Mouse (Mus musculus) neural tube, embryonic 12.5 days (tissue): Measurements from ENCODE around the gene Bri3. TPM values are rescaled to one million over a fixed set of nuclear protein-coding genes. Genes with fewer than 3 reads are reported as not detected.

Source experiments
- ATAC-seq: fragments of 200-750 bp; cut with Nextera tagmentation; 2 replicates; pipeline ENCODE4 v1.8.0; 2017; ENCODE audit warnings: low read depth, mild to moderate bottlenecking, moderate TSS enrichment, moderate library complexity; ENCODE audit not compliant: low FRiP score
- H3K27ac ChIP-seq: fragments of 300-500 bp; sonication (generic); 2 replicates; pipeline ENCODE4 v1.5.1; 2016
- H3K27me3 ChIP-seq: fragments of 300-500 bp; sonication (generic); replicated peaks from 2 replicates; pipeline ENCODE4 v1.6.1; 2016; ENCODE audit warnings: mild to moderate bottlenecking
- H3K36me3 ChIP-seq: fragments of 300-500 bp; sonication (generic); 2 replicates; pipeline ENCODE4 v1.6.1; 2016; ENCODE audit warnings: mild to moderate bottlenecking
- H3K4me1 ChIP-seq: fragments of 300-500 bp; sonication (generic); 2 replicates; pipeline ENCODE4 v1.6.1; 2016
- H3K4me2 ChIP-seq: fragments of 300-500 bp; sonication (generic); replicated peaks from 2 replicates; pipeline ENCODE4 v1.6.1; 2016; ENCODE audit warnings: mild to moderate bottlenecking
- H3K4me3 ChIP-seq: fragments of 300-500 bp; sonication (generic); 2 replicates; pipeline ENCODE4 v1.5.1; 2016
- H3K9ac ChIP-seq: fragments of 300-500 bp; sonication (generic); 2 replicates; pipeline ENCODE4 v1.6.1; 2016; ENCODE audit warnings: mild to moderate bottlenecking
- H3K9me3 ChIP-seq: fragments of 300-500 bp; sonication (generic); 2 replicates; pipeline ENCODE4 v1.6.1; 2016; ENCODE audit warnings: mild to moderate bottlenecking
- WGBS: fragments of 180-500 bp; shearing (Covaris S2); methylation state at CpG from one replicate; pipeline ENCODE4 v1.1.7; 2016; 5-methylcytosine and 5-hydroxymethylcytosine counted together
- polyA plus RNA-seq: library from polyadenylated mRNA; unstranded; fragments of >200 nt; fragmentation: Nextera tagmentation; extraction: Ambion mirVana; gene quantifications from 2 replicates; pipeline ENCODE4 v1.2.1, GENCODE M21; 2016

Gene Bri3
- polyA plus RNA-seq, 1 experiment from 2014 or later, result 148 TPM

DNA sequence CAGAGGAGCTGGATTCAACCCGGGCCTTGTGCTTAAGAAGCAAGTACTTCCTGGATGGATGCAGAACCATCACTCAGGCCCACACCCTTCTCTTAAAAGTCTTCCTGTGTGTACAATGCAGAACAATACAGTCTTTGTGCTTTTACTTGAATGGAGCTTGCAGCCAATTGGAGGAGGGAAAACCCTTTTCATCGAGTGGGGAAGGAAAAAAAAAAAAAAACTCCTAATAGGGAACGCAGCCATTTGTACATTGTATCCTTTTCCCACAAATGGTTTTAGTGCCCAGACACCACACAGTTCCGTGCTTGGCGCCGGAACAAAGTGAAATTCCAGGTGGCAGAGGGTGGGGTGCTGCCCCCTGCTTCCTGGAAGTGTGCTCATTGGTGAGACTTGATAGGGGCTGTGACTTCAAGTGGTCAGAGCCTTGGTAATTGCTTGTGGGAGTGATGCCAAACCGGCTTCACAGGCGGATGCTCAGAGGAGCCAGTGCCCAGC, 235.5 kb downstream of the Bri3 start:
- 19% methylated on average over 8 of the region's 8 CpGs for WGBS
- ATAC-seq, result no peak
- H3K4me1 ChIP-seq, result 0 out of 2 replicates have a peak, but pooled peaks cover 6% of the 10 kb centered on the region
- H3K4me2 ChIP-seq, result no peak overlapping the region; the same call in 1 of the 2 replicates
- no peak overlapping the region for H3K27ac ChIP-seq
- H3K4me3 ChIP-seq, result no peak overlapping the region
- no peak overlapping the region for H3K9ac ChIP-seq
- no peaks in the 10 kb centered on the region for H3K9me3 ChIP-seq
- no peaks in the 10 kb centered on the region for H3K27me3 ChIP-seq
- H3K36me3 ChIP-seq, result no peaks in the 10 kb centered on the region

DNA sequence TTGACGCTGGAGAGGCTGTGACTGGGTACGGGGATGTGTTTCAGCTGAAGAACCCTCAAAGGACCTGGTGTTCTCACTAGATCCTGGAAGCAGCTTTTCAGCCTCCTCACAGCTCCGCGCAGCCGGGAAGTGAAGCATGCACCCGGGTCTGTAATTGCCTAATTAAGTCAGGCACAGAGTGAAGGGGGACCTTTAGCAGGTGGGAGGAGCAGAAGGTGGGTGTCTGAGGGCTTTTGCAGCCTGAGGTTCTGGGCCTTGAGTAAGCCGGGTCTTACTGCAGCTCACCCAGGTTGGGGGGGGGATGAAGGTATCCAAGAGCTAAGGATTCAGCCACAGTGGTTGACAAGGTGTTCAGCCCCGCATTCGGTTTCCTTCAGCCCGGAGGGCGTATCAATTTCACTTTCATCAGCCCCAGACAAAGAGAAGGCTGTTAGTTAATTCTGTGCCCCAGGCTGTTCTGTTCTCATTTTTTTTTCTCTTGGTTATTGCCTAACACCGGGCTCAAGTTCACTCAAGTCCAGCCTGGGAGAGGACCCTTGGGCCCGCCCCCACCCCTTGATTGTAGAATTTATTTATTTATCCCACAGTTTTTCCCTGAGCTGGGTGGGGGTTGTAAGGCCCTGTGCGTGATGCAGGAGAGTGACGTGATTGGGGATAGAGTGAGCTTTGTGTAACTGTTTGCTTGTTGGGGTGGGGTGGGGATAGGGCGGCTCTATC, 239.6 kb downstream of the Bri3 start:
- Histone ChIP-seq H3K4me2 (no peak overlapping the region), H3K9ac (no peak overlapping the region), H3K4me3 (no peak overlapping the region), H3K36me3 (no peaks in the 10 kb centered on the region), H3K27ac (no peak overlapping the region), H3K9me3 (no peaks in the 10 kb centered on the region), H3K27me3 (no peaks in the 10 kb centered on the region), H3K4me1 (0 out of 2 replicates have a peak, but pooled peaks cover 6% of the 10 kb centered on the region)
- ATAC-seq, result no peak
- WGBS, result 54% methylated on average over 16 of the region's 16 CpGs

DNA sequence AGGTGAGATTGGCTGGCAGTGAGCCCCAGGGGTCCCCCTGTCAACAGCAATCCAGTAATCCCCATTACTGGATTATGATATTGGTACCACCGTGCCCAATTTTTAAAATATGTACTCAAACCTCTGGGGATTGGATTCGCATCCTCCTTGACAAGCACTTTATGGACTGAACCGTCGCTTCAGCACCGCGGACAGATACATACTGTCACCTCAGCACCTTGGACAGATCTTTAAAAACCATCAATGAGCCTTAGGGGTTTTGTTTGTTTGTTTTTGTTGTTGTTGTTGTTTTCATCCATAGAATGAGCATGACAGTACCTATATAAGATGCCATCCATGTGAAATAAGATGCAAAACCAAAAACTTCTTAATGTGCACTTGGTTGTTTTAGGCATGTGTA, 247.1 kb downstream of the Bri3 start:
- no peaks in the 10 kb centered on the region for H3K27me3 ChIP-seq
- H3K4me1 ChIP-seq, result no peaks in the 10 kb centered on the region
- no peaks in the 10 kb centered on the region for H3K9me3 ChIP-seq
- H3K4me3 ChIP-seq, result no peak overlapping the region
- WGBS, result 17% methylated on average over 6 of the region's 6 CpGs
- no peak overlapping the region for H3K4me2 ChIP-seq
- H3K9ac ChIP-seq, result no peak overlapping the region
- ATAC-seq, result no peak
- H3K36me3 ChIP-seq, result no peaks in the 10 kb centered on the region
- no peak overlapping the region for H3K27ac ChIP-seq

Other genes with a start within 250 kb of the Bri3 start
- gene Ccz1, start 229.6 kb upstream of the Bri3 start, polyA plus RNA-seq, result 105 and 120 TPM in 2 replicates
- gene Ocm, start 217.8 kb upstream of the Bri3 start, polyA plus RNA-seq, result 0.32 TPM in 1 of 2 replicates, not detected in the other
- gene Lmtk2, start 144.0 kb upstream of the Bri3 start, polyA plus RNA-seq, result 7.7 and 9.0 TPM in 2 replicates
- 0.08 and 0.23 TPM in 2 replicates for gene Bhlha15, start 54.2 kb upstream of the Bri3 start, polyA plus RNA-seq
- 35.5 and 36.4 TPM in 2 replicates for gene Tecpr1, start 20.8 kb upstream of the Bri3 start, polyA plus RNA-seq
- 3.1 and 3.6 TPM in 2 replicates for gene Baiap2l1, start 113.7 kb downstream of the Bri3 start, polyA plus RNA-seq